Mouse (Mus musculus) hindbrain, embryonic 14.5 days (tissue): ENCODE measurements around the gene Prkd3. TPM values are rescaled to one million over a fixed set of nuclear protein-coding genes. Genes with fewer than 3 reads are reported as not detected.

Experiments
- polyA plus RNA-seq: library from polyadenylated mRNA; unstranded; fragments of >200 nt; fragmentation: Nextera tagmentation; extraction: Ambion mirVana; gene quantifications from 2 replicates; pipeline ENCODE4 v1.2.1, GENCODE M21; 2014

The Prkd3 gene
- polyA plus RNA-seq, 1 experiment from 2014 or later = 15.1 TPM

Other genes starting within 250 kb of the Prkd3 start
- gene Heatr5b, start 185.5 kb downstream of the Prkd3 start, polyA plus RNA-seq = 20.1 and 21.4 TPM in 2 replicates
- gene Gpatch11, start 185.2 kb downstream of the Prkd3 start, polyA plus RNA-seq = 48.7 and 55.3 TPM in 2 replicates
- gene Eif2ak2, start 138.2 kb downstream of the Prkd3 start, polyA plus RNA-seq = 2.1 and 4.3 TPM in 2 replicates
- gene Sult6b1, start 113.8 kb downstream of the Prkd3 start, polyA plus RNA-seq = 0.27 and 0.37 TPM in 2 replicates
- gene Cebpzos, start 104.3 kb downstream of the Prkd3 start, polyA plus RNA-seq = 119 and 122 TPM in 2 replicates
- gene Cebpz, start 83.8 kb downstream of the Prkd3 start, polyA plus RNA-seq = 40.2 and 43.7 TPM in 2 replicates
- gene Ndufaf7, start 83.7 kb downstream of the Prkd3 start, polyA plus RNA-seq = 59.5 and 66.0 TPM in 2 replicates
- gene Qpct, start 31.1 kb upstream of the Prkd3 start, polyA plus RNA-seq = 22.8 and 29.3 TPM in 2 replicates